Mouse (Mus musculus) heart, postnatal 0 days (tissue): ENCODE data around the gene Thoc5. TPM values are rescaled to one million over a fixed set of nuclear protein-coding genes. Genes with fewer than 3 reads are reported as not detected.

ENCODE experiments used
- ATAC-seq: fragments of 200-750 bp; cut with Nextera tagmentation; 2 replicates; pipeline ENCODE4 v1.8.0; 2017; ENCODE audit warnings: low read depth, moderate number of reproducible peaks, moderate library complexity; ENCODE audit not compliant: insufficient read depth
- DNase-seq: peaks from one replicate; pipeline ENCODE4 v3.0.0-alpha.2; 2016; ENCODE audit warnings: low spot score
- H3K27ac ChIP-seq: fragments of 300-500 bp; sonication (generic); 2 replicates; pipeline ENCODE4 v1.5.1; 2014; ENCODE audit warnings: low read depth, mild to moderate bottlenecking
- H3K27me3 ChIP-seq: fragments of 300-500 bp; sonication (generic); 2 replicates; pipeline ENCODE4 v1.6.1; 2014; ENCODE audit warnings: low read length, mixed read lengths; ENCODE audit not compliant: control insufficient read depth, insufficient read depth
- H3K36me3 ChIP-seq: fragments of 300-500 bp; sonication (generic); replicated peaks from 2 replicates; pipeline ENCODE4 v1.6.1; 2014; ENCODE audit warnings: low read length, mixed read lengths; ENCODE audit not compliant: control insufficient read depth, insufficient read depth
- H3K4me1 ChIP-seq: fragments of 300-500 bp; sonication (generic); 2 replicates; pipeline ENCODE4 v1.6.1; 2014; ENCODE audit warnings: antibody characterized with exemption; ENCODE audit not compliant: control insufficient read depth, insufficient read depth
- H3K4me2 ChIP-seq: fragments of 300-500 bp; sonication (generic); 2 replicates; pipeline ENCODE4 v1.6.1; 2014; ENCODE audit warnings: low read depth, mild to moderate bottlenecking, low read length, moderate library complexity
- H3K4me3 ChIP-seq: fragments of 300-500 bp; sonication (generic); 2 replicates; pipeline ENCODE4 v1.5.1; 2014; ENCODE audit warnings: low read depth, low read length
- H3K9ac ChIP-seq: fragments of 300-500 bp; sonication (generic); replicated peaks from 2 replicates; pipeline ENCODE4 v1.6.1; 2014; ENCODE audit warnings: low read depth, low read length, mixed read lengths
- H3K9me3 ChIP-seq: fragments of 300-500 bp; sonication (generic); replicated peaks from 2 replicates; pipeline ENCODE4 v1.6.1; 2016; ENCODE audit warnings: low read length; ENCODE audit not compliant: control insufficient read depth
- CTCF ChIP-seq: IDR thresholded peaks from 2 replicates; pipeline ENCODE4 v1.5.1; 2016; ENCODE audit warnings: antibody characterized with exemption, control low read depth, low read depth
- EP300 ChIP-seq: IDR thresholded peaks from 2 replicates; pipeline ENCODE4 v1.6.1; 2016; ENCODE audit warnings: antibody characterized with exemption, low read depth
- WGBS: fragments of 180-500 bp; shearing (Covaris S2); extraction: QIAGEN DNeasy Blood & Tissue Kit; methylation state at CpG from one replicate; pipeline ENCODE4 v1.1.7; 2014; 5-methylcytosine and 5-hydroxymethylcytosine counted together
- polyA plus RNA-seq: library from polyadenylated mRNA; unstranded; fragments of >200 nt; fragmentation: Nextera tagmentation; extraction: Ambion mirVana; gene quantifications from 2 replicates; pipeline ENCODE4 v1.2.1, GENCODE M21; 2015
- total RNA-seq: library from RNA; depleted of rRNA; stranded (reverse); fragments of >200 nt; gene quantifications from 2 replicates; pipeline ENCODE4 v1.2.3, GENCODE M21; 2014; ENCODE audit warnings: low replicate concordance

The Thoc5 gene
- total and polyA plus RNA-seq, 2 experiments from 2014 or later: 11.9 to 16.0 TPM

- Histone ChIP-seq H3K36me3 (no peaks in the 10 kb centered on the region), H3K27me3 (peaks cover 73% of the 10 kb centered on the region), H3K9ac (0 out of 2 replicates have a peak overlapping the region, but pooled peaks have one; percentile 2), H3K27ac (no peak overlapping the region), H3K9me3 (no peaks in the 10 kb centered on the region), H3K4me1 (peaks cover 9% of the 10 kb centered on the region), H3K4me3 (peak overlapping the region; percentile 55), H3K4me2 (peak overlapping the region; percentile 86)
- under 1% methylated on average over 104 of the region's 120 CpGs for WGBS
- no peak for TF ChIP-seq EP300
- TF ChIP-seq CTCF: peak; percentile 7; the same call in 1 of the 2 replicates
- ATAC-seq (peak; percentile 36; the same call in 1 of the 2 replicates), DNase-seq (no peak)
Observed at GRCm38 (mm10) chr11:4946947-4947812, 52.1 kb downstream of the Thoc5 start.

DNA sequence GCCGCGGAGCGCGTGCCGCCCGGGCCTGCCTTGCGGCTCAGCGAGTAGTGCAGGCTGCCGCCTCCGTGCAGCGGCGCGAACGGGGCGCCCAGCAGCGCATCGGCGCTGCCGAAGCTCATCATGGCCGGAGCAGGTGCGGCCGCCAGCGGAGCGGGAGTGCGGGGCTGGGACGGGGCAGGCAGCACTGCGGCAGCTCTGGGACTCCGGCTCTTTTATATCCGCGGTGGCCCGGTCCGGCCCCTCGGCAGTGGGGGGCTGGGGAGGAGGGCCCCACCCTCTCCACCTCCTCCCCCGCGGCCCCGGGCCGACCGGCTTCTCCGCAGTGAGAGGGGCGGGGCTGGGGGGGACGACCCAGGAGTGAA lies 52.7 kb downstream of the Thoc5 start, which contains the start of gene Nefh:
Gene Nefh, minus strand, starts transcription at position 252 of the 362 bp plus-strand sequence.
- peaks cover 9% of the 10 kb centered on the region for H3K4me1 ChIP-seq
- H3K36me3 ChIP-seq: no peaks in the 10 kb centered on the region
- peak within 1 kb of the TSS; percentile 86 for H3K4me2 ChIP-seq
- whole genome bisulfite sequencing: under 1% methylated on average over 38 of the region's 41 CpGs
- DNase-seq: no peak
- H3K9ac ChIP-seq: 0 out of 2 replicates have a peak within 1 kb of the TSS, but pooled peaks have one; percentile 2
- H3K27me3 ChIP-seq: peaks cover 79% of the 10 kb centered on the region
- H3K27ac ChIP-seq: no peak within 1 kb of the TSS
- no peak for ATAC-seq
- no peak for TF ChIP-seq EP300
- no peak for TF ChIP-seq CTCF
- peak within 1 kb of the TSS; percentile 55 for H3K4me3 ChIP-seq
- no peaks in the 10 kb centered on the region for H3K9me3 ChIP-seq

DNA sequence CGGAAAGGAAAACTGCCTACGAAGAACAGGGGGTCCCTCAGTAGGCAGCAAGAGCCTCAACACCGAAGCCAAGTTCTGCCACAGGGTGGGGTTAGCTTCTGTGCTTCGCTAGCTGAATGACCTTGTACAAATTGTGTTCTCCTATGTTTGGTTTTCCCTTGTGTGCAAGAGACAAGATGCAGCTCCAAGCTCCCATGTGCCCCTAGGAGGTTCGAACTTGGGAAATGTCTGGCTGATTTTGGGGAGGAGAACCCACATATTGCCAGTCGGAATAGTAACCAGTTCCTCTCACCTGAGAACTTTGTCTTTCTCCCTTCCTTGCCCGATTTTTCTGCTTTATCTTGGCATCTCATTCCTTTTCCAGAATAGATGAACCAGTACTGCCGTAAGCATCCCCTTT lies 53.7 kb downstream of the Thoc5 start:
- H3K27me3 ChIP-seq: peaks cover 89% of the 10 kb centered on the region
- no peak for DNase-seq
- H3K9ac ChIP-seq: no peak overlapping the region
- no peak overlapping the region for H3K4me2 ChIP-seq
- H3K4me1 ChIP-seq: peaks cover 9% of the 10 kb centered on the region
- no peak overlapping the region for H3K27ac ChIP-seq
- WGBS: 44% methylated on average over 8 of the region's 8 CpGs
- no peaks in the 10 kb centered on the region for H3K9me3 ChIP-seq
- TF ChIP-seq CTCF: no peak
- TF ChIP-seq EP300: no peak
- H3K4me3 ChIP-seq: no peak overlapping the region
- no peaks in the 10 kb centered on the region for H3K36me3 ChIP-seq
- ATAC-seq: no peak

DNA sequence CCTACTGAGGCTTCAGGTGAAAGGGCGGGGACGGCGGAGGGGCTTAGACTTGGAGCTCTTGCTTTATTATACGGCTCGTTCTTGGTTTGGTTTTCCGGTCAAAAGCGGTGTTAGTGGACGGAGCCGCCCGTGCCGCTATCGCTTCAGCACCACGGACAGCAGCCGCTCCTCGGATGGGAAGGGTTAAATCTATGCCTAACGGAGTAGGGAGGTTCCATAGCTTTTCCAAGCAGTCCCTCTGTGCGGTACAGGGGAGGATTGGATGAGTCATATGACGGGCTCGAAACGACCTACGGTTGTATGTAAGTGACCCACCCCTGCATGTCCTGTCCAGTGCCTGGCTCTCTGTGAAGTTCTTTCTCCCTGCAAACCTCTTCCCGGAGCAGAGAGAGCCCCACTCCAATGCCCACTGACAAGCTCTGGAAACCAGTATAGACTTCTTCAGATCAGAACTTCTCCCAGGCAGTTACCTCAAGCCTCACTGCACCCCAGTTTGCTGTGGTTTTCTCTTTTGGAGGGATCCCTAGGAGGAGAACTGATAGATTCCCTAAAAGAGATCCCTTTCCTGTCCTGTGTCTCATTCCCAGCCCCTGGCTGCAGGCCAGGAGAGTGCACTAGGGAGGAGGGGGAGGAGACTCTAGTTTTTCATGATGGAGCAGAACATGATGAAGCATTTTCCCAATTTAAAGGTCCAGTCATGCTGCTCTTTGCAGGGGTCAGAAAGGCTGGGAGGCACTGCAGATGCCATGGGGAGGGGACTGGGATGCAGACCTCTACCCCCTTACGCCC lies 54.3 kb downstream of the Thoc5 start:
- Histone ChIP-seq H3K4me2 (no peak overlapping the region), H3K27ac (no peak overlapping the region), H3K9ac (no peak overlapping the region), H3K36me3 (no peaks in the 10 kb centered on the region), H3K4me1 (peaks cover 9% of the 10 kb centered on the region), H3K4me3 (no peak overlapping the region), H3K27me3 (peaks cover 90% of the 10 kb centered on the region), H3K9me3 (no peaks in the 10 kb centered on the region)
- TF ChIP-seq CTCF: no peak
- no peak for TF ChIP-seq EP300
- ATAC-seq (peak; percentile 30; the same call in 1 of the 2 replicates), DNase-seq (no peak)
- WGBS: 6% methylated on average over 23 of the region's 23 CpGs

DNA sequence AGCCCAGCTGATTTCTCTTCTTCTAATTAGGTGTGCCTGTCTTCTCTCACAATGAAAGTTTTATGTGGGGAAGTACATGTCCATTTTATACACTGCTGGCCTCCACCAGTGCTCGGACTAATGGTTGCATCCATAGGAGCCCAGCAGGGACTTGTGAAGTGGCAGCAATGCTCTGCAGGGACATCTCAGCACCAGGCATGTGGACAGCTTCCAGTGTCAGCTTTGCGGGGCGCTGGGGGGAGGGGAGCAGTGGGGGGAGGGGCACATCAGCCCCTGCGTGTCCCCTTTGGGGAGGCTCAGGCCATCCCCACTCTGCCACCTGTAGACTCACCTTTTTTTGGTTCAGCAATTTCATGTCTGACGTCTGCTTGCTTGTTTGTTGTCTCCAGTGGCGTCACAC lies 58.3 kb downstream of the Thoc5 start:
- Histone ChIP-seq H3K9ac (no peak overlapping the region), H3K4me2 (no peak overlapping the region), H3K4me3 (no peak overlapping the region), H3K27me3 (peaks cover 69% of the 10 kb centered on the region), H3K27ac (no peak overlapping the region), H3K4me1 (no peaks in the 10 kb centered on the region), H3K9me3 (no peaks in the 10 kb centered on the region), H3K36me3 (no peaks in the 10 kb centered on the region)
- WGBS: 3% methylated on average over 6 of the region's 6 CpGs
- TF ChIP-seq EP300: no peak
- TF ChIP-seq CTCF: no peak
- DNase-seq (no peak), ATAC-seq (no peak; the same call in 1 of the 2 replicates)
